8 mouse cellular contexts compared by ENCODE assay signal in the genomic region with DNA sequence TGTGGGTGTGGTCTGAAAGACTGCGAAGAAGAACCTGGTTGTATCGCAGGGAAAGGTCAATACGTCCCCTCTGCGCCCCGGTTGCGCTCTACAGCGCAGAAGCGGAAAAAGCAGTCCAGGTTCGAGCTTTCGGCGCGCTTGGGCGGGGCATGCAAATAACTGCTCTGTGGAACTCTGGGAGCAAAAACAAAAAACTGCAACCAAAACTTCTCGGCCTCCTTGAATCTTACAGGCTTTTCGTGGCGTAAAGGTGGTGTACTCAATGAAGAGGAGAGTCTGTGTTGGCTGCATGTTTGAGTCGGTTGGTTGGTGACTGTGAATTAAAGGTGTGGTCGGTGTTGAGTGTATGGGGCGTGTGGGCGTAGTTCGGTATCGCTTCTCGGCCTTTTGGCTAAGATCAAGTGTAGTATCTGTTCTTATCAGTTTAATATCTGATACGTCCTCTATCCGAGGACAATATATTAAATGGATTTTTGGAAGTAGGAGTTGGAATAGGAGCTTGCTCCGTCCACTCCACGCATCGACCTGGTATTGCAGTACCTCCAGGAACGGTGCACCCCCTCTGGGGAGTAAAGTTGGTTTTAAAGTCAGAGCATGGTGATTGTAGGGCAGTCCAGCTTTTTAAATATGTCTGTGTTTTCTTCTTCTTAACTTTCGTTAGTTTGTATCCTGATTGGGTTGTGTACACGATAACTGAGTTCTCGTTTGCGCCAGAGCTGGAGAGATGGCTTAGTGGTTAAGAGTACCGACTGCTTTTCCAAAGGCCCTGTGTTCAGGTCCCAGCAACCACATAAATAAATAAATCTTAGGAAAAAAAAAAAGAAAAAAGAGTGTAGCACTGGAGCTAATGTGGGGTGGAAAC. TPM values are rescaled to one million over a fixed set of nuclear protein-coding genes. Genes with fewer than 3 reads are reported as not detected.
DNase-seq lines count a peak whose midpoint lies in the region; ATAC-seq lines count a peak whose summit lies in the region.

A gene (plus strand): TSS at position 201 of the 862 bp plus-strand sequence.

- no peaks in the 10 kb centered on the region for H3K27me3 ChIP-seq in hindbrain, embryonic 10.5 days (ENCODE audit: insufficient read depth, poor library complexity, severe bottlenecking)

- peaks cover 20% of the 10 kb centered on the region for H3K4me1 ChIP-seq in hindbrain, embryonic 10.5 days (replicated peaks)

- DNase-seq in Muller cell, postnatal 12 days (ENCODE audit: inconsistent ontology term): peak; percentile 93
- peak; percentile 76 for DNase-seq in cerebellum, adult 9-10 months
- DNase-seq in hindbrain, embryonic 10.5 days (ENCODE audit: low spot score): peak; percentile 90
- peak; percentile 76 for DNase-seq in layer of hippocampus, postnatal 14 days (ENCODE audit: low spot score in 2 of 2)
- DNase-seq in lung, postnatal 14 days: peak; percentile 82
- DNase-seq in retina, embryonic 14.5 days (ENCODE audit: low spot score): peak; percentile 97
- DNase-seq in thymus, postnatal 4 days: peak; percentile 90

- peak within 1 kb of the TSS; percentile 98 for H3K27ac ChIP-seq in hindbrain, embryonic 10.5 days

- under 1% methylated on average over 34 of the region's 34 CpGs for WGBS in hindbrain, embryonic 10.5 days

- peak within 1 kb of the TSS; percentile 60 for H3K4me3 ChIP-seq in hindbrain, embryonic 10.5 days

- no peaks in the 10 kb centered on the region for H3K9me3 ChIP-seq in hindbrain, embryonic 10.5 days

- no peaks in the 10 kb centered on the region for H3K36me3 ChIP-seq in hindbrain, embryonic 10.5 days

- ATAC-seq in frontal cortex, adult (ENCODE audit: low TSS enrichment): peak; percentile 84

RNA-seq across cellular contexts. Expression of the gene that starts here (rescaled TPM):
- 34.2 and 39.4 TPM in 2 replicates for polyA plus RNA-seq in hindbrain, embryonic 10.5 days (2016; fragmentation: Nextera tagmentation; extraction: Ambion mirVana)
- total RNA-seq in layer of hippocampus, postnatal 14 days (2021): 1 to 10 TPM; 4.7 to 6.3 TPM

Comparison
In these comparisons a context has a peak if more than half of its experiments do, and no peak if none do; other contexts are left out.
1. Peak in every context shown above with its lines: DNase-seq, ATAC-seq, H3K4me3 ChIP-seq and H3K27ac ChIP-seq.